ENCODE assay signal across 14 mouse cellular contexts in genomic region chr1:168964467-168964904, GRCm38 (mm10).
DNase-seq lines count a peak whose midpoint lies in the region; ATAC-seq and TF ChIP-seq lines count a peak whose summit lies in the region.
"Had no signal": no experiment of that assay in that cellular context is flagged by ENCODE, and none has a peak within 500 bp of the region (broad histone marks: within the 10 kb centered on the region; RNA-seq: fewer than 3 reads in every experiment).

No protein-coding gene starts in this region.

- no peaks in the 10 kb centered on the region for H3K36me3 ChIP-seq in forebrain, embryonic 14.5 days (ENCODE audit: control insufficient read depth, insufficient read depth, low read length)
- H3K36me3 ChIP-seq in limb, embryonic 11.5 days (ENCODE audit: control insufficient read depth, insufficient read depth, low read length) = no peaks in the 10 kb centered on the region
- no peaks in the 10 kb centered on the region for H3K36me3 ChIP-seq in neural tube, embryonic 14.5 days (ENCODE audit: control insufficient read depth, insufficient read depth, low read length)
- H3K36me3 ChIP-seq: heart, embryonic 15.5 days; liver, embryonic 13.5 days had no signal

- ATAC-seq in forebrain, embryonic 14.5 days = no peak
- ATAC-seq in limb, embryonic 11.5 days (ENCODE audit: insufficient number of reproducible peaks, low FRiP score, low TSS enrichment, low read depth) = peak; percentile 82; the same call in 1 of the 2 replicates
- peak; percentile 51; the same call in 1 of the 2 replicates for ATAC-seq in neural tube, embryonic 14.5 days (ENCODE audit: low read depth)

- DNase-seq in right cerebral cortex, postnatal 10 days (ENCODE audit: low spot score in 2 of 2) = peak; percentile 37 to 51
- no peak for DNase-seq in right cerebral cortex, adult 2 months (ENCODE audit: low spot score in 2 of 2)
- DNase-seq in forebrain, embryonic 14.5 days (ENCODE audit: low spot score) = peak; percentile 51
- DNase-seq in limb, embryonic 11.5 days (ENCODE audit: low spot score) = peak; percentile 65
- no peak for DNase-seq in lung, postnatal 36 days
- no peak for DNase-seq in left cerebral cortex, adult 2 months (ENCODE audit: extremely low spot score in 1 of 2, low spot score in 2 of 2)
- DNase-seq in cerebellum, adult 2 months = no peak
- DNase-seq: B cell, adult 2 months; cerebellum, postnatal 36 days; kidney, adult 2 months; liver, embryonic 13.5 days had no signal

- no peaks in the 10 kb centered on the region for H3K27me3 ChIP-seq in forebrain, embryonic 14.5 days (replicated peaks; ENCODE audit: control insufficient read depth, insufficient read depth, low read length)
- H3K27me3 ChIP-seq in limb, embryonic 11.5 days (ENCODE audit: control insufficient read depth, insufficient read depth, low read length) = no peaks in the 10 kb centered on the region
- H3K27me3 ChIP-seq in neural tube, embryonic 14.5 days (ENCODE audit: control insufficient read depth, insufficient read depth, low read length) = no peaks in the 10 kb centered on the region
- no peaks in the 10 kb centered on the region for H3K27me3 ChIP-seq in cerebellum, adult 2 months (ENCODE audit: control insufficient read depth, insufficient read depth, low read length)
- H3K27me3 ChIP-seq: heart, embryonic 15.5 days; liver, embryonic 13.5 days; megakaryocyte, embryonic 14.5 days had no signal

- H3K4me1 ChIP-seq in forebrain, embryonic 14.5 days (ENCODE audit: control insufficient read depth, insufficient read depth, low read length) = peaks cover 7% of the 10 kb centered on the region; the same call in 1 of the 2 replicates
- H3K4me1 ChIP-seq in limb, embryonic 11.5 days (ENCODE audit: control insufficient read depth, insufficient read depth, low read length) = 0 out of 2 replicates have a peak, but pooled peaks cover 4% of the 10 kb centered on the region
- H3K4me1 ChIP-seq in neural tube, embryonic 14.5 days (ENCODE audit: control insufficient read depth, insufficient read depth, low read length) = peaks cover 4% of the 10 kb centered on the region; the same call in 1 of the 2 replicates
- H3K4me1 ChIP-seq in cerebellum, adult 2 months (ENCODE audit: control insufficient read depth, insufficient read depth, low read length) = no peaks in the 10 kb centered on the region
- H3K4me1 ChIP-seq: heart, embryonic 15.5 days; liver, embryonic 13.5 days; megakaryocyte, embryonic 14.5 days had no signal

- no peaks in the 10 kb centered on the region for H3K9me3 ChIP-seq in forebrain, embryonic 14.5 days (replicated peaks; ENCODE audit: control insufficient read depth, low read length)
- no peaks in the 10 kb centered on the region for H3K9me3 ChIP-seq in limb, embryonic 11.5 days (ENCODE audit: control insufficient read depth, low read length)
- H3K9me3 ChIP-seq in neural tube, embryonic 14.5 days (ENCODE audit: control insufficient read depth, low read length) = no peaks in the 10 kb centered on the region
- H3K9me3 ChIP-seq: heart, embryonic 15.5 days; liver, embryonic 13.5 days had no signal

- no peak for TF ChIP-seq CTCF in left cerebral cortex, adult 2 months (IDR thresholded peaks at IDR 0.05)
- no peak for TF ChIP-seq CTCF in cerebellum, adult 2 months (IDR thresholded peaks at IDR 0.05; ENCODE audit: borderline replicate concordance, insufficient read depth, low read depth, low read length)

- 9% methylated on average over 6 of the region's 6 CpGs for WGBS in forebrain, embryonic 14.5 days
- 19% methylated on average over 6 of the region's 6 CpGs for WGBS in limb, embryonic 11.5 days
- WGBS in neural tube, embryonic 14.5 days = 20% methylated on average over 6 of the region's 6 CpGs
- 31% methylated on average over 6 of the region's 6 CpGs for WGBS in cerebellum, adult 2 months

- no peak overlapping the region for H3K4me2 ChIP-seq in forebrain, embryonic 14.5 days (ENCODE audit: low read length)
- H3K4me2 ChIP-seq in limb, embryonic 11.5 days (ENCODE audit: low read depth, severe bottlenecking) = no peak overlapping the region
- no peak overlapping the region for H3K4me2 ChIP-seq in neural tube, embryonic 14.5 days (ENCODE audit: low read depth, low read length)
- H3K4me2 ChIP-seq: heart, embryonic 15.5 days; liver, embryonic 13.5 days had no signal

- TF ChIP-seq POLR2A in cerebellum, adult 2 months (IDR thresholded peaks at IDR 0.05; ENCODE audit: borderline replicate concordance, insufficient read depth, low read length) = no peak

- no peak overlapping the region for H3K9ac ChIP-seq in forebrain, embryonic 14.5 days (ENCODE audit: low read length)
- no peak overlapping the region for H3K9ac ChIP-seq in limb, embryonic 11.5 days (ENCODE audit: low read length)
- no peak overlapping the region for H3K9ac ChIP-seq in neural tube, embryonic 14.5 days (replicated peaks; ENCODE audit: low read depth, low read length)
- H3K9ac ChIP-seq: heart, embryonic 15.5 days; liver, embryonic 13.5 days had no signal

- intact Hi-C loops in left cerebral cortex, adult 2 months (cut with DNase I) = no loop called here

- no peak overlapping the region for H3K27ac ChIP-seq in forebrain, embryonic 14.5 days (ENCODE audit: low read depth, low read length)
- H3K27ac ChIP-seq in limb, embryonic 11.5 days (replicated peaks; ENCODE audit: low read depth, low read length) = 0 out of 2 replicates have a peak overlapping the region, but pooled peaks have one; percentile 39
- H3K27ac ChIP-seq in neural tube, embryonic 14.5 days (ENCODE audit: low read depth, low read length) = no peak overlapping the region
- H3K27ac ChIP-seq in left cerebral cortex, adult 2 months = no peak overlapping the region
- no peak overlapping the region for H3K27ac ChIP-seq in cerebellum, adult 2 months (ENCODE audit: insufficient read depth, low read length)
- H3K27ac ChIP-seq: heart, embryonic 15.5 days; liver, embryonic 13.5 days had no signal

- H3K4me3 ChIP-seq in forebrain, embryonic 14.5 days (ENCODE audit: low read depth, low read length) = no peak overlapping the region
- no peak overlapping the region for H3K4me3 ChIP-seq in limb, embryonic 11.5 days (ENCODE audit: low read depth, low read length)
- no peak overlapping the region for H3K4me3 ChIP-seq in neural tube, embryonic 14.5 days (ENCODE audit: low read depth, low read length)
- no peak overlapping the region for H3K4me3 ChIP-seq in left cerebral cortex, adult 2 months
- no peak overlapping the region for H3K4me3 ChIP-seq in cerebellum, adult 2 months (replicated peaks; ENCODE audit: insufficient read depth, low read depth, low read length)
- H3K4me3 ChIP-seq: heart, embryonic 15.5 days; liver, embryonic 13.5 days; megakaryocyte, embryonic 14.5 days had no signal

Comparison
In these comparisons a context has a peak if more than half of its experiments do, and no peak if none do; other contexts are left out.
1. DNase-seq: peak in right cerebral cortex, postnatal 10 days (2 of 2), forebrain, embryonic 14.5 days (single experiment) and limb, embryonic 11.5 days (single experiment); none in right cerebral cortex, adult 2 months (0 of 2), lung, postnatal 36 days (single experiment), left cerebral cortex, adult 2 months (0 of 2) and cerebellum, adult 2 months (0 of 2).